10 mouse cellular contexts compared by ENCODE assay signal in the genomic region with DNA sequence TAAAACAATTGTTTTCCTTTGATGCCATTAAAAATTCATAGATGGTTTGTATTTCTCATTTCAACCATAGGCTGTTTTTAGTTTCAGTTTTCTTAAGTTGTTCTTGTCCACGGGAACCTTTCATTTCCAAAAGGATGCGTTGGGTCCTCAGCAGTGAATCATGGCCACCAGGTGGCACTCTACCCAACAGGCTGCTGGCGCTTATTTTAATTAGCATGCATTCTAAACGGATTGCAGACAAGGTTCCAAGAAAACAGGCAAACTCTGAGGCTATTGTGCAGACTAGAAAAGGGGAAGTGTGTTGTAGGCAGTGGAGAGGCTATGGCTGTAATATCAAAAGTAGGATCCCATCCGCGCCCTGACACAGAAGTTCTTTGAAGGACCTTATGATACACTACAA.
DNase-seq lines count a peak whose midpoint lies in the region; ATAC-seq lines count a peak whose summit lies in the region.
"Had no signal": no experiment of that assay in that cellular context is flagged by ENCODE, and none has a peak within 500 bp of the region (broad histone marks: within the 10 kb centered on the region; RNA-seq: fewer than 3 reads in every experiment).

No protein-coding gene starts in this region.

- no peak overlapping the region for H3K27ac ChIP-seq in midbrain, embryonic 10.5 days (replicated peaks)
- H3K27ac ChIP-seq in midbrain, embryonic 13.5 days: no peak overlapping the region
- H3K27ac ChIP-seq: neural tube, embryonic 13.5 days had no signal

- H3K4me2 ChIP-seq in midbrain, embryonic 13.5 days (replicated peaks): no peak overlapping the region
- H3K4me2 ChIP-seq: neural tube, embryonic 13.5 days had no signal

- no peaks in the 10 kb centered on the region for H3K36me3 ChIP-seq in midbrain, embryonic 10.5 days
- H3K36me3 ChIP-seq in midbrain, embryonic 13.5 days: no peaks in the 10 kb centered on the region
- H3K36me3 ChIP-seq: neural tube, embryonic 13.5 days had no signal

- no peak overlapping the region for H3K4me3 ChIP-seq in midbrain, embryonic 10.5 days
- no peak overlapping the region for H3K4me3 ChIP-seq in midbrain, embryonic 13.5 days (replicated peaks)
- H3K4me3 ChIP-seq: erythroblast, embryonic 14.5 days; neural tube, embryonic 13.5 days had no signal

- no peak for ATAC-seq in midbrain, embryonic 13.5 days
- ATAC-seq in granulocyte monocyte progenitor cell, adult 5-6 weeks (replicated peaks; ENCODE audit: poor library complexity, severe bottlenecking): peak; percentile 99

- peak; percentile 41 for DNase-seq in midbrain, embryonic 10.5 days (ENCODE audit: low spot score)
- peak; percentile 17 for DNase-seq in adrenal gland, adult 2 months
- DNase-seq in embryo, embryonic 10 days (ENCODE audit: low spot score): peak; percentile 57
- peak; percentile 78 to 79 for DNase-seq in left cerebral cortex, adult 18-20 months (ENCODE audit: low spot score in 2 of 2)
- peak; percentile 41 for DNase-seq in mesoderm, embryonic 11.5 days (ENCODE audit: low read depth, low spot score)
- DNase-seq in thymus, postnatal 36 days: peak; percentile 36 to 48

- H3K27me3 ChIP-seq in midbrain, embryonic 10.5 days (ENCODE audit: low read depth, poor library complexity, severe bottlenecking): no peaks in the 10 kb centered on the region
- H3K27me3 ChIP-seq in midbrain, embryonic 13.5 days: no peaks in the 10 kb centered on the region
- H3K27me3 ChIP-seq: neural tube, embryonic 13.5 days had no signal

- H3K9ac ChIP-seq in midbrain, embryonic 13.5 days (replicated peaks): no peak overlapping the region
- H3K9ac ChIP-seq: neural tube, embryonic 13.5 days had no signal

- H3K9me3 ChIP-seq in midbrain, embryonic 10.5 days (replicated peaks): no peaks in the 10 kb centered on the region
- H3K9me3 ChIP-seq in midbrain, embryonic 13.5 days: no peaks in the 10 kb centered on the region
- H3K9me3 ChIP-seq: neural tube, embryonic 13.5 days had no signal

- H3K4me1 ChIP-seq in midbrain, embryonic 10.5 days: no peaks in the 10 kb centered on the region
- H3K4me1 ChIP-seq in midbrain, embryonic 13.5 days (replicated peaks): no peaks in the 10 kb centered on the region
- H3K4me1 ChIP-seq: neural tube, embryonic 13.5 days had no signal

- WGBS in midbrain, embryonic 10.5 days: 46% methylated on average over 6 of the region's 6 CpGs
- 37% methylated on average over 6 of the region's 6 CpGs for WGBS in midbrain, embryonic 13.5 days

Comparison
In these comparisons a context has a peak if more than half of its experiments do, and no peak if none do; other contexts are left out.
1. DNase-seq: peak in every context shown above with its lines; median percentile 78 in left cerebral cortex, adult 18-20 months; 57 in embryo, embryonic 10 days; 42 in thymus, postnatal 36 days; 41 in midbrain, embryonic 10.5 days; 41 in mesoderm, embryonic 11.5 days; 17 in adrenal gland, adult 2 months.